Mouse (Mus musculus) olfactory bulb, adult 2 months (tissue): ENCODE measurements around the gene Ccnb1. TPM values are rescaled to one million over a fixed set of nuclear protein-coding genes. Genes with fewer than 3 reads are reported as not detected.
"Not testable (repeated sequence)": the region's sequence is repeated elsewhere in the genome, so short reads cannot be mapped to it uniquely, and the experiment has no call there.

Source experiments
- H3K27ac ChIP-seq: fragments of 200-500 bp; 2 replicates; pipeline ENCODE4 v1.5.1; 2012; ENCODE audit warnings: low read depth, low read length; ENCODE audit not compliant: insufficient read depth
- H3K4me1 ChIP-seq: fragments of 200-500 bp; 2 replicates; pipeline ENCODE4 v1.6.1; 2012; ENCODE audit warnings: low read length; ENCODE audit not compliant: control insufficient read depth, insufficient read depth
- H3K4me3 ChIP-seq: fragments of 200-500 bp; 2 replicates; pipeline ENCODE4 v1.5.1; 2012; ENCODE audit warnings: mild to moderate bottlenecking, low read depth, low read length, moderate library complexity; ENCODE audit not compliant: insufficient read depth
- CTCF ChIP-seq: fragments of 200-500 bp; IDR thresholded peaks from 2 replicates; pipeline ENCODE4 v1.5.1; 2012; ENCODE audit warnings: low read depth, mild to moderate bottlenecking, low read length, moderate library complexity; ENCODE audit not compliant: insufficient read depth
- POLR2A ChIP-seq: fragments of 200-500 bp; IDR thresholded peaks from 2 replicates; pipeline ENCODE4 v1.6.1; 2012; ENCODE audit warnings: mild to moderate bottlenecking, low read depth, low read length, moderate library complexity; ENCODE audit not compliant: insufficient read depth
- WGBS: fragments of 180-500 bp; shearing (Covaris S2); methylation state at CpG from one replicate; pipeline ENCODE4 v1.1.7; 2018; 5-methylcytosine and 5-hydroxymethylcytosine counted together
- polyA plus RNA-seq: library from polyadenylated mRNA; stranded (reverse); fragments of >200 nt; gene quantifications from 2 replicates; pipeline ENCODE4 v1.2.4, GENCODE M21; 2012; ENCODE audit warnings: low replicate concordance; ENCODE audit not compliant: missing spikeins, insufficient read depth, insufficient read length

Gene Ccnb1
- polyA plus RNA-seq, 1 experiment = not detected

- H3K27ac ChIP-seq = no peak overlapping the region
- H3K4me3 ChIP-seq = no peak overlapping the region
- 57% methylated on average over 8 of the region's 8 CpGs for WGBS
- no peaks in the 10 kb centered on the region for H3K4me1 ChIP-seq
- no peak for TF ChIP-seq CTCF
- no peak for TF ChIP-seq POLR2A
These were observed 37.7 kb downstream of the Ccnb1 start for GRCm38 (mm10) chr13:100748638-100749037.

- 82% methylated on average over 3 of the region's 3 CpGs for WGBS
- H3K4me1 ChIP-seq = peaks cover 2% of the 10 kb centered on the region
- no peak for TF ChIP-seq CTCF
- TF ChIP-seq POLR2A = no peak
- H3K27ac ChIP-seq = no peak overlapping the region
- H3K4me3 ChIP-seq = no peak overlapping the region
These were observed 40.3 kb downstream of the Ccnb1 start for GRCm38 (mm10) chr13:100746090-100746489.

- Histone ChIP-seq H3K4me1 (peaks cover 2% of the 10 kb centered on the region), H3K27ac (peak within 1 kb of the TSS; percentile 94), H3K4me3 (peak within 1 kb of the TSS; percentile 81)
- under 1% methylated on average over 52 of the region's 52 CpGs for WGBS
- TF ChIP-seq CTCF = no peak
- peak; percentile 62; the same call in 1 of the 2 replicates for TF ChIP-seq POLR2A
These were observed 42.2 kb downstream of the Ccnb1 start, which contains the start of gene Mrps36 for GRCm38 (mm10) chr13:100744036-100744744. TSS of gene Mrps36 (minus strand) at chr13:100744659.

GRCm38 (mm10) chr13:100743346-100744035 is 42.9 kb downstream of the Ccnb1 start:
- H3K4me3 ChIP-seq = peak overlapping the region; percentile 81
- H3K4me1 ChIP-seq = peaks cover 2% of the 10 kb centered on the region
- TF ChIP-seq POLR2A (no peak), CTCF (no peak)
- no peak overlapping the region for H3K27ac ChIP-seq
- WGBS = 70% methylated on average over 11 of the region's 11 CpGs

- TF ChIP-seq POLR2A (no peak), CTCF (no peak)
- whole genome bisulfite sequencing = 91% methylated on average over 5 of the region's 5 CpGs
- Histone ChIP-seq H3K27ac (no peak overlapping the region), H3K4me3 (no peak overlapping the region), H3K4me1 (peaks cover 2% of the 10 kb centered on the region)
These were observed 43.5 kb downstream of the Ccnb1 start for GRCm38 (mm10) chr13:100742831-100743230.

- WGBS = 93% methylated on average over 2 of the region's 2 CpGs
- Histone ChIP-seq H3K4me3 (no peak overlapping the region), H3K4me1 (peaks cover 3% of the 10 kb centered on the region), H3K27ac (no peak overlapping the region)
- no peak for TF ChIP-seq POLR2A
- no peak for TF ChIP-seq CTCF
These were observed 53.6 kb downstream of the Ccnb1 start for GRCm38 (mm10) chr13:100732756-100733155.

GRCm38 (mm10) chr13:100731462-100732046 is 54.8 kb downstream of the Ccnb1 start:
- H3K4me3 ChIP-seq, H3K27ac ChIP-seq, H3K4me1 ChIP-seq: not testable (repeated sequence)
- 85% methylated on average over 6 of the region's 6 CpGs for WGBS

GRCm38 (mm10) chr13:100730861-100731176 is 55.6 kb downstream of the Ccnb1 start, which contains the start of gene Cdk7:
TSS of gene Cdk7 (minus strand) at chr13:100730939.
- WGBS = under 1% methylated on average over 19 of the region's 19 CpGs
- peaks cover 3% of the 10 kb centered on the region for H3K4me1 ChIP-seq
- peak within 1 kb of the TSS; percentile 65 for H3K4me3 ChIP-seq
- no peak for TF ChIP-seq CTCF
- peak; percentile 30; the same call in 1 of the 2 replicates for TF ChIP-seq POLR2A
- peak within 1 kb of the TSS; percentile 34; the same call in 1 of the 2 replicates for H3K27ac ChIP-seq
